9 mouse cellular contexts compared by ENCODE assay signal in genomic region chr11:79611011-79611666, GRCm38 (mm10). TPM values are rescaled to one million over a fixed set of nuclear protein-coding genes. Genes with fewer than 3 reads are reported as not detected.
DNase-seq lines count a peak whose midpoint lies in the region; ATAC-seq lines count a peak whose summit lies in the region.
"Had no signal": no experiment of that assay in that cellular context is flagged by ENCODE, and none has a peak within 500 bp of the region (broad histone marks: within the 10 kb centered on the region; RNA-seq: fewer than 3 reads in every experiment).

No protein-coding gene starts in this region.

- H3K9me3 ChIP-seq in hindbrain, embryonic 13.5 days, result no peaks in the 10 kb centered on the region
- no peaks in the 10 kb centered on the region for H3K9me3 ChIP-seq in neural tube, embryonic 12.5 days
- H3K9me3 ChIP-seq: G1E had no signal

- peak overlapping the region; percentile 53 for H3K9ac ChIP-seq in hindbrain, embryonic 13.5 days
- H3K9ac ChIP-seq in neural tube, embryonic 12.5 days, result no peak overlapping the region

- intact Hi-C loops in gastrocnemius, postnatal 36 days (cut with DNase I), result no loop called here

- H3K4me2 ChIP-seq in hindbrain, embryonic 13.5 days, result no peak overlapping the region
- peak overlapping the region; percentile 4 for H3K4me2 ChIP-seq in neural tube, embryonic 12.5 days (replicated peaks)

- H3K4me3 ChIP-seq in hindbrain, embryonic 13.5 days, result no peak overlapping the region
- H3K4me3 ChIP-seq in neural tube, embryonic 12.5 days, result no peak overlapping the region

- DNase-seq in cerebellum, postnatal 10 days, result peak; percentile 57
- no peak for DNase-seq in cerebellum, adult 11 months
- DNase-seq in 3T3-L1 (ENCODE audit: low read depth, low spot score), result peak; percentile 68
- peak; percentile 51 for DNase-seq in embryo, embryonic 10 days (ENCODE audit: low spot score)
- DNase-seq in B cell, adult 2 months, result no peak
- DNase-seq in gastrocnemius, postnatal 36 days, result no peak

- peaks cover 74% of the 10 kb centered on the region for H3K4me1 ChIP-seq in hindbrain, embryonic 13.5 days (replicated peaks)
- peaks cover 42% of the 10 kb centered on the region for H3K4me1 ChIP-seq in neural tube, embryonic 12.5 days

- WGBS in hindbrain, embryonic 13.5 days, result 10% methylated on average over 13 of the region's 13 CpGs
- 7% methylated on average over 13 of the region's 13 CpGs for WGBS in neural tube, embryonic 12.5 days

- no peaks in the 10 kb centered on the region for H3K27me3 ChIP-seq in hindbrain, embryonic 13.5 days
- no peaks in the 10 kb centered on the region for H3K27me3 ChIP-seq in neural tube, embryonic 12.5 days (replicated peaks)

- H3K27ac ChIP-seq in hindbrain, embryonic 13.5 days, result peak overlapping the region; percentile 60; the same call in 1 of the 2 replicates
- H3K27ac ChIP-seq in neural tube, embryonic 12.5 days, result no peak overlapping the region

- no peak for ATAC-seq in hindbrain, embryonic 13.5 days (ENCODE audit: low FRiP score)
- ATAC-seq in neural tube, embryonic 12.5 days (ENCODE audit: low FRiP score, low read depth), result peak; percentile 52; the same call in 1 of the 2 replicates

- H3K36me3 ChIP-seq in hindbrain, embryonic 13.5 days, result no peaks in the 10 kb centered on the region; the same call in none of the 2 replicates
- H3K36me3 ChIP-seq in neural tube, embryonic 12.5 days, result no peaks in the 10 kb centered on the region
- H3K36me3 ChIP-seq: G1E had no signal

RNA-seq across cellular contexts. Expression of gene Rab11fip4, which starts 20.1 kb away (rescaled TPM):
- 26.1 and 26.9 TPM in 2 replicates for polyA plus RNA-seq in hindbrain, embryonic 13.5 days (2015; fragmentation: Nextera tagmentation; extraction: Ambion mirVana)
- 22.8 and 22.9 TPM in 2 replicates for polyA plus RNA-seq in neural tube, embryonic 12.5 days (2016; fragmentation: Nextera tagmentation; extraction: Ambion mirVana)
- under 1 TPM; 0.44 to 0.77 TPM for total RNA-seq in gastrocnemius, postnatal 36 days (2021)
- polyA plus RNA-seq: G1E had no signal

Comparison
In these comparisons a context has a peak if more than half of its experiments do, and no peak if none do; other contexts are left out.
1. DNase-seq: peak in cerebellum, postnatal 10 days (2 of 2), 3T3-L1 (single experiment) and embryo, embryonic 10 days (single experiment); none in cerebellum, adult 11 months (single experiment), B cell, adult 2 months (0 of 2) and gastrocnemius, postnatal 36 days (0 of 2).